Mouse (Mus musculus): ENCODE results near the gene Reln.

The Reln gene

DNA sequence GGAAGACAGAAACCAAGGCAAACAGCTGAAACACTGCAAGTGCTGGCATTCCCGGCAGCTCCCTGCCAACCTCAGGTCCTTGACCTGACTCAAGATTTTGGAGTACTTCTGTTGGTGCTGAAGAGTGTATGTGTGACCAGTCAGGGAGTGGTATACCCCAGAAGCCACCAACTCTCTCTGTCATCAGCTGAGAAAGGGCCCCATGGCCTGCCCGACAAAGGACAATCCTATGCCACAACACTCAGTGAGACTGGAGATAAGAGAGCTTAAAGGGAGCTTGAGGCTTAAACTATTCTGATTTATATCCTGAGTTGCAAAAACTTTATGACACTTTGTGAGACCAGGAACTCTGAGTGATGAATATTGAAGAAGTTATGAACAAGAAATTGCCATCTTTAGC is 407.9 kb downstream of the Reln start:
- peak in 1 of 2 experiments; percentile 55 for DNase-seq (ENCODE audit: inconsistent age in 2 of 2, low spot score in 1 of 2)

DNA sequence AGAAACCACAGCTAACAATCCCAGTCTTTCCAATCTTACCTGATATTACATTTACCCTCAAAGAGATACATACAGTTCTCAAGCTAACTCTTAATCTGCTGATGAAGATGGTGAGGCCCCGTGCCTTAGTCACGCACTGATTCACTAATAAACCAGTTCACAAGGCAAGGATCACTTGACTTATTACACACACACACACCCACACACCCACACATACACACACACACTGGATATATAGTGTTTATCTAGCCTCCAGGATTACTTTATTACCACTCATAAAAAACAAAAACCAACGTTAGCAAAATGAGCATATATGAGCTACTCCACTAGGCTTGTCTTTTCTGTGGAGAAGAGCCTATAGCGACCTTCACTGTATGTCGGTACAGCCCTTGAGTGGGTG is 408.4 kb downstream of the Reln start:
- no peak for DNase-seq (ENCODE audit: inconsistent age in 2 of 2, low spot score in 1 of 2)

DNA sequence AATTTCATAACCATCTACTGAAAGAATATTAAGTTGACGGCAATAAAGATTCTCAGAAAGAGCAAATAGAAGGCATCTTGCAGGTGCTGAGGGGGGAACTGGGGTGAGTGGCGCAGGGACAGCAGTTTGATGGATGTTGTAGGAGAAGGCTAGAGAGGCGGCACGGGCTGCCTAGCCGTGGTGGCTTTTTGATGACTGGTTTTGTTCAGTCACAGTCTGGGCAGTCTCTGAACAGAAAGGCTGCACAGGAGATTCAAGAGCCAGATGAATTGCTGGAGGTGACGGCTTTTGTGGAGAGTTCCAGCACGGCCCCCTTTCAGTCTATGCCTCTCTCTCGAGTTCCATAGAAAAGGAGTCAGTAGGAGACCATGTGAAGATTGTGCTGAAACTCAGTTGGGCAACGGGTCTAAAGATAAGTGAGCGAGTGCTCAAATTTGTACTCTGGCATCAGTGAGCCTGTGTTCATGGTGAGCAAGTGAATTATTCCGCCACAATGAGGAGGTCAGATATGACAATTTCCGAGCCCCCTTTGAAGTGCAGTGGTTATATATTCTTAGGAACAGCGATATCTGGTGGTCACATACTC is 409.6 kb downstream of the Reln start:
- no peak for DNase-seq (ENCODE audit: inconsistent age in 2 of 2, low spot score in 1 of 2)

DNA sequence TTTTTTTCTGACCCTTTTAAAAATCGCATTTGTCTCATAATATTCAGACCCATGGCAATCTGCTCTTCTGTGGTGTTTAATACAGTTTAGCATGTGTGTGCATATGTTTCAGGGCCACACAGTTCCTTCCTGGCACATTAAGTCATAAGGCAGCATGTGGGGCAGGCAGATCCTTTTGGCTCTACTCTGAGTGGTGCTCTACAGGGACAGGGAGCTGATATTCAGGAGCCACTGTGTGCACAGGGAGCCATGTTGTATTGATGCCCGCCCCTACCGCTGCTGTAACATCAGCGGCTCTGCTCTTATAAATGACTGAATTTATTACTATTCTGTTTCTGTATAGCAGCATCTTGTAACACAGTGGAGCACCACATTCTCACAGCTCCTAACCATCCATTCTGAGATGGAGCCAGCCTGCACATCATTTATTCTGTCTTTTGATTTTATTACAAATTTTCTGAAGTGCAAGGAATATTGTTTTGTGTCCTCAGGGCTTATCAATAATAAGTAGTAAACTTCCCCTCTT is 410.3 kb downstream of the Reln start:
- no peak for DNase-seq (ENCODE audit: inconsistent age in 2 of 2, low spot score in 1 of 2)

DNA sequence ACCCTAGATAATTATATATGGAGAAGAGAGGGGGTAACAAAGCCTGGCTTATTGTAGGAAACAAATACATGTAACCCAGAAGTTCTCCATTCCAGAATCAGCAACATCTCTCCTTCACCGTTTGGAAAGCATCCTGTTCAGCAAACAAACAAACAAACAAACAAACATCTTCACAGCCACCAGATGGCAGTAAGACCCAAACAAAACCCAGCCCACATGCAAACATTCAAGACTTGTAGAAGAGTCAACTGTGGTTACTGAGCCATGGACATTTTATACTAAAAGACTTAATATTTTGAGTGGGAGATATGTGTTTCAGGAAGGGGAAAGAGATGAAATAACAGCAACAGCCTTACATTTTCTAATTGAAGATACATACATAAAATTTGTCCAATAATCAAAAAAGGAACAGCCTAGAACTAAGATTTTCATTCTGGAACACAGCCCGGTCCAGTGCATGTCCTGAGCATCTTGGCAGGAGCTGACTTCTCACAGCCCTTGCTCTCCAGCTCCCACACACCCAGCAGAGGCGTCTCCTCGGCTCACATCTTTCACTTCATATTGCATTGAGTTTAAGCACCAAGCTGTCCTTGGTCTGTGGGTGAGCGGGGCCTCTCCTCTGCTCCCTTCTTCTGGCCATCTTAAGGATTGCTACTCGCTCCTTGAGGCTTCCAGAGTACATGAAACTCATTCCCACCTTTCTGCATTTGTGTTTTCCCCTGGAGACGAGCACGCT is 411.0 kb downstream of the Reln start:
- peak in 1 of 2 experiments; percentile 55 for DNase-seq (ENCODE audit: inconsistent age in 2 of 2, low spot score in 1 of 2)

DNA sequence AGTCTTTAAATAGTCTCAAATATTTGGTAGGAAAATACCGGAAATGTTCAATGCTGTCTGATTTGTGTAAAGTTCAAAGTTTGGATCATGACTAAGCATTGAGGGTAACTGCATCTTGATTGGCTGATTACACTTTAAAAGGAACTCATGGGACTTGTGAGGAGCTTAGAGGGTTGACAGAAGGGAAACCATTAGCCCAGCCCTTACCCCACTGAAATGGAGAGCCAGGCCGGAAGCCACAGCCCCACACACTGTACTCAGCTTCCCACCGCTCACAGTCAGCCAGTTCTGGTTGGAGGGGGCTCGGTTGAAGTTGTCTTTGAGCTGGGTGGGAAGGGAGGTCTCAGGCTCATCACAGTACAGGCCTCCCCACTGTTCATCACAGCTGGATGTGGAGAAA is 413.4 kb downstream of the Reln start:
- no peak for DNase-seq (ENCODE audit: inconsistent age in 2 of 2, low spot score in 1 of 2)

DNA sequence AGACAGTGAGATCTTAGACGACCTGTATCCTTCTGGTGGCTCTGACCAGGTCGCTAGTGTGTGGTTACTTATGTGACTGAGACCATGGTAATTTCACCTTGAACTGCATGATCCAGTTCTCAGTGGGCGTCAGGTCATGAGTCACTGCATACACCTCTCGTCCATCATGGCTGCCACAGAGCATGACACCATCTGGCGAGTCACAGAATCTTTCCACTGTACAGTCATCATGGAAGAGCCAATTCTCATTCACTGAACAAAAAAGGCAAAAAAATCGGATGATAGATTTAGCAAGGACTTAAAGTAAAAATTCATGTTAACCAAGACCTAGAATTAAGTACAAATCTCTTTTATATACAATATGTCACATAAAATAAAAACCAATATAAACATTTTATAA is 424.2 kb downstream of the Reln start:
- DNase-seq (ENCODE audit: inconsistent age in 2 of 2, low spot score in 1 of 2) = peak; percentile 54 to 79

DNA sequence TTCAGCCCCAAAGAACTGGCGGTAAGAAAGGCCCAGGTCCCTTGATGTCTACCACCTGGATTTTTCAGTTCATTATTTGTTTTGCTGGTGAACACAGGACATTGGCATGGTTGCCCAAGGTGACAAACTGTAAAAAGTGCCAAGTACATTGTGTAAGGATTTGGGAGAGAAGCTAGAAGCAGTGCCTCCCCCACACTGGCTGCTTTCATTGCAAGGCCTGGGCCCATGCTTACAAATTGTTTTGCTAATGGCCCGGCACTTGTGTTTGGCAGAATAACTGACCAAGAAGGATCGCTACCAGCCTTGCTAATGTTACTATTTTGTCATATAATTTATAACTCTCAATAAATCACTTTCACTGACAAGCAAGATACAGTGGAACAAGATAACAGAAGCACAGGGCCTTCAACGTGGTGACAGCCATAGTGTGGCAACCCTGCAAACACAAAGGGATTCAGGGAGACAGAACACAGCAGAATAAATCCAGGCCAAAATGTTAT is 425.2 kb downstream of the Reln start:
- DNase-seq (ENCODE audit: inconsistent age in 2 of 2, low spot score in 1 of 2) = peak; percentile 52 to 87

DNA sequence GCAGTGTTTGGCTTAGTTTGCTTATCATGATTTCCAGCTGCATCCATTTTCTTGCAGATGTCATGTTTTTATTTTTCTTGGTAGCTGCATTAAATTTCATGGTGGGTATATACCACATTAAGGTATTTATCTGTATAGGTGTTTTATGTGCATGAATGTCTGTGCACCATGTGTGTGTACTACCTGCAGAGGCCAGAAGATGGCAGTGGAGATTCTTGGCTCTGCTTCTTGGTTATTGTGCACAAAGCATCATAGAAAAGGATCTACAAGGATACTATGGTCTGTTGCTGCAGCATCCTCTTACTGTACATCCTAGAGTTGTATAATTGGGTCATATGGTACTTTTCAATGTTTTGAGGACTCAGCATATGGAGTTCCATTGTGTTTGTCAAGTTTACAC is 428.5 kb downstream of the Reln start:
- DNase-seq (ENCODE audit: inconsistent age in 2 of 2, low spot score in 1 of 2) = no peak

DNA sequence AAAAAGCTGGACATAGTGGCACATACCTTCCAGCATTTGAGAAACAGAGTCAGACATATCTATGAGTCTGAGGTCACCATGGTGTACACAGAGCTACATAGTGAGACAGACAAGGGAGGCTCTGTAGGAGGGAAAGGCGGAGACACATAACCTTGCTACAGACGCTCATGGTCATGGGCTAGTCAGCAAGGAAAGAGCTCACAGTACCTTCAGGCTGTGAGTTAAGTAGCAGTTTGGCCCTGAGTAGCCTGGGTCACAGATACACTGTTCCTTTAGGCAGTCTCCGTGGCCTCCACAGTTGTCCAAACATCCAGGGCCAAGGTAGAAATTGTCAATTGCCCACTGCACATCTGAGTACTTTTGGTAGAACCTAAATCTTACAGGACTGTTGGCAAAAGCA is 429.7 kb downstream of the Reln start:
- DNase-seq (ENCODE audit: inconsistent age in 2 of 2, low spot score in 1 of 2) = peak; percentile 41 to 81

DNA sequence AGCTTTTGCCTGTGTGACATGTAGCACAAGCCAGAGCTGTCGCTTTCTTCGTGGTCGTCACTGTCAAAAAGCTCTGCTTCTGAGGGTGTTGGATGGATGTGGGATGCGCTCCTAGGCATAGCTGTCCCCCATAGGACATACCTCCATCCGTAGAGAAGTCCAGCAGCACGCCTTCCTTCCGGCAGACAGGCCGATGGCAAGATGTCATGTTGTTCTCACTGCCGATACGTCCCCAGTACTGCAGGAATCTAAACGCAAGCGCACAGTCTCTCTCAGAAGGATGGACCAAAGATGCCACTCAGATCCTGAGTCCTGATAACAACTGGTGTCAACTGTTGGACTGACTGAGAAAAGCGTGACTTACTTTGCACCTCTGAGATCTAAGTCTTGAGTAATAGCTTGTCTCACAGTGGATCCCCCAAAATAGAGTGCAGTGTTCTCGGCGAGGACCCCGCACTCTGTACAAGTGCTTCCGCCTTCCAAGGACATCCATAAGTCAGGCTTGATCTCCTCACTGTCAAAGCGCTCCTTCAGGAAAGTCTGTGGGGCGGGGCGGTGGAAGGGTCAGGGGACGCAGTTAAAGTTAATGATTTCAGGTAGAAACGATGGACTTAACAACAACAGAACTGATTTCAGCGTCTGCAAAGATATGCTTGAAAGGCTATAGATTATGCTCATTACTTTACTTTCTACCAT is 431.5 kb downstream of the Reln start:
- no peak for DNase-seq (ENCODE audit: inconsistent age in 2 of 2, low spot score in 1 of 2)

DNA sequence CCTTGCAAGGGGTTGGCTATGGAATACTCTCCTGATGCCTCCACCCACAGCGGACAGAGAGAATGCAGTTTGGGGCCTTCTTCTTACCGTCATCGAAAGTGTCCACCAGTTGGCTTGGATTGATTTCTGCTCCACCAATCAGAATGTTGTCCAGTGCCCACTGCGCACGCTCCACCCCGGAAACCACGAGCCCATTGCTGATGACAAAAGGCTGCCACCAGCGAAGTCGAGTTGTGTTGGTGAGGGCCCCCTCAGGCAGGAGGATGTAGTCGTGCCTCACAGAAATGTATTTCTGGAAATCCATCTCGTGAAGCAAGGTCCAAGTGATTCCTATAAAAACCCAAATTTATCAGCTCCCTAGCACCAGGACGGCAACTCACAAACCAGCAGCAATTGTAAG is 433.8 kb downstream of the Reln start:
- no peak for DNase-seq (ENCODE audit: inconsistent age in 2 of 2, low spot score in 1 of 2)

DNA sequence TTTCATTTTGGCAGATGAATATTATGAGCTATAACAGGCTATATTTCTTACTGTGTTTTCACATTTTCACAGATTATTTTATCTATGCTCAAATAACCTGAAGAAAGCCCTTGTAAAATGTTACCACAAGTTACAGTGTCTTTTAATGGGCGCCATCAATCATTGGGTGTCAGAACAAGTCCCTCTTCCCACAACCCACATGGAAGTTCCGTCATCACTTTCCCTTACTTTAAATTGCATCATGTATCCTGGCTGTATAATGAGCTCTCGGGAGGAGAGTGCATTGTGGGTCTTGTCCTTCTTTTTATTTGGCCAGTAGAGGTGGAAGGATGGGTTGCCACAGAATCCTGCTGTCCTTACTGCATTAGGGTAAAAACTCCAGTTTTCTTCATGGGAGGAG is 434.8 kb downstream of the Reln start:
- DNase-seq (ENCODE audit: inconsistent age in 2 of 2, low spot score in 1 of 2) = no peak

DNA sequence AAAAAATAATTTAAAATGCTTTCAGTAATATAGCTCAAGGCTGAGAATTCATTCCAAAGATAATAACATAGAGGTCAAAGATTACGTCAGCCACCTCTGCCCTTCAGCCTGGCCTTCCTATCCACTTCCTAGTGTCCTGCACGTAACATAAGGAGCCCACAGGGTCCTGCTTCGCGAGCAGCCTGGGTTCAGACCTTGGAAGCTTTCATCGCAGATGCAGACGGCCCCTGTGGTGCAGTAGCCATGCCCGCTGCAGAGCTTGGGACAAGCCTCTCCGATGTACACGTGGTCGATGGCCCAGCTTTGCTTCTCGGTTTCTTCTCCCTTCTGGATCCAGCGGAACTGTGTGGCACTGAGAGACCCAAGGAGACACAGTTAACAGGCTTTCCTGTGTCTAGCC is 443.1 kb downstream of the Reln start:
- DNase-seq (ENCODE audit: inconsistent age in 2 of 2, low spot score in 1 of 2) = peak; percentile 71 to 92

DNA sequence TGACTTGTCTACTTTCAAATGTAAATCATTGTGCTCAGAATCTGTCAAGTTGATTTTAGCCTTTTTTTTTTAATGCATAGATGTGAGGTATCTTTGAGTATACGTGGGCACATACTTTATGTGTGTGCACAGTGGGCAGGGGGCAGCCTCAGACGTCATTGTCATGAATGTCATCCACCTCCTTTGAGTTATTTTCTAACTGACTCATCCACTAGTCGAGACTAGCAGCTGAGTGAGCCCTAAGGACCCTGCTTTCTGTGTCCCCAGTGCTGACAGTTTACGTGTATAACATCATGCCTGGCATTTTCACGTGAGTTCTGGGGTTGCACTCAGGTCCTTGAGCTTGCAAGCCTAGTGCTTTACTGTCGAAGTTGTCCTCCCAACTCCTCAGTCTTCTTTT is 443.6 kb downstream of the Reln start:
- DNase-seq (ENCODE audit: inconsistent age in 2 of 2, low spot score in 1 of 2) = peak; percentile 35 to 80

DNA sequence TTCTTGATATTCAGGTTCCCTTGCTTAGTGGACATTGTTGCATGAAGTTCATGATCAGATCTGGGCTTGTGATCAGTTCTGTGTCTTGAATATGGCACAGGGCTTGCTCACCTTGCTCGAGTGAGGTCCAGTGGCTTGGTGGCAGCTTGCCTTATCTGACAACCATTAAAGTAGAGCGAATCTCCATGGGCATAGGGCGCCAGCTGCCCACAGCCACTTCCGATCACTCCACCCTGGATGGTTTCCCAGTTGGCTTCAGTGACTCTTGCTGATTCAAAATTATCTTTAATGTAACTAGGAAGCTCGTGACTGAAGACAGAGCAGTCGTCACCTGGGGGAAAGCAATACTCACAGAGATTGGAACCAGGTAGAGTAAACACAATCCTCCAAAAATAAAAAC is 445.6 kb downstream of the Reln start:
- no peak for DNase-seq (ENCODE audit: inconsistent age in 2 of 2, low spot score in 1 of 2)

DNA sequence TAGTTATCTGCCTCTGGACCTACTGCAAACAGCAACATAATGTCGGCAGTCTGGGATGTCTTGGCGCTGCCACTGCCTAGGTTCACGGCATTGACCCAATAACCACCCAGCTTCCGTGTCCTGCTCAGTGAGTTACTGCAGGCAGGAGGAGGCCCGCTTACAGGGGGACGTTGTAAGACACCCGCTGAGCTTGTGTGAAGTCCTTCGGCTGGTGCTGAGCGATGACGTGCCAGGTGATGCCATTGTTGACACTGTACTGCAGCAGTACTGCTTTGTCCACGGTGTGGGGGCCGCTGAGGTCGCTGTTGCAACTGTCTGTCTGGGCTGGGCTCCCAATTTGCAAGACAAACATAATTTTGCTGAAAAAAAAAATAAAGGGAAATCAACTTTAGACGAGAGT is 447.9 kb downstream of the Reln start:
- peak in 1 of 2 experiments; percentile 47 for DNase-seq (ENCODE audit: inconsistent age in 2 of 2, low spot score in 1 of 2)

DNA sequence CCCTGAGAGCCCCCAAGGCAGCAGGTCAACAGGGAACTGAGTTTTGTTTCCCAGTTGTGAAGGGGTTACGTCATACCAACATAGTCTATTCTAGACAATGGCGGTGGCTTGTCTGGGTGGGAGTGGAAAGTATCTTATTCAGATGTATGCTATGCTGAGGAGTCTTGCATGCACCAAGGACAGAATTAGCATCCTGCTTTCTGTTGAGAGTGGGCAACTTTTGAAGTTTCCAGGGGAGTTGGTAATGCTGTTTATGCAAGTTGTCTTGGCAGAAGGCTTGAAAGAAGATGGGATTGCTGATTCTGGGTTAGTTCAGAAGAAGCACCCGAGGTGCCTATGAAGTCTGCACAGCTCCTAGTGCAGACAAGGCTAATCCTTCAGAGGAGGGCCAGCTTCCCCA is 450.3 kb downstream of the Reln start:
- no peak for DNase-seq (ENCODE audit: inconsistent age in 2 of 2, low spot score in 1 of 2)

DNA sequence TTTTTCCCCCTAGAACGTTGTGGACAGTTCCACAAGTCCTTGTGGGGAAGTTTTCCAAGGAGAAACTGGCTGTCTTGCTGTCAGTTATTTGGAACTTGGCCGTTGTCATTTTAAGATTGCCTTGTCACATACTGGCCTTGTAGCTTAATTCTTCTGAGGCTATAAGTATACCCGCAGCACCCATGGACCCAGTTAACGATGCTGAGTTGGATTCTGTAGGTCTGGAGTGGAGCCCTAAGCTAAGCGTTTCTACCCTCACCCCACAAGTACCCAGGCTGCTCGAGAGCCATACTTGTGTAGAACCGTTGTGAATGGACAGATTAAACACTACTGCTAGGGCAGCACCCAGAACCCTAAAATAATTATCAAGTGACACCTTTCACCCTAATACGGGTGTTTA is 477.8 kb downstream of the Reln start:
- DNase-seq (ENCODE audit: inconsistent age in 2 of 2, low spot score in 1 of 2) = no peak

DNA sequence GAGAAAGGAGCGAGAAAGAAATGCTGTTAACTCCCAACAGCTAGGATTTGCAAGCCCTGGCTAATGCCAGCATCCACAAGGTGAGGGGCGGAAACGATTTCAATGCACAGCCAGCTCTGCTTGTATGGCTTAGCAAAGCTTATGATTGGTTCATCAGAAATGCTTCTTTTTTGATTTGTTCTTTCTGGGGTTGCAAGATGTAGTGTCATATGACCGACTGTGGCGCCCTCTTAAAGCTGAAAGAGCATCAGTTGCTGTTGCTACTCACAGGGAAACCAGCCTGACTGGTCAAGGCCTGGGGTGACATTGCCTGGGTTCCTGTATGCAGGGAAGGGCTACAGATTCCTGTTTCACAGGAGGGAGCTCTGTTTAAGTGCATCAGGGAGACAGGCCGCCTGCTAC is 478.2 kb downstream of the Reln start:
- peak in 1 of 2 experiments; percentile 33 for DNase-seq (ENCODE audit: inconsistent age in 2 of 2, low spot score in 1 of 2)

DNA sequence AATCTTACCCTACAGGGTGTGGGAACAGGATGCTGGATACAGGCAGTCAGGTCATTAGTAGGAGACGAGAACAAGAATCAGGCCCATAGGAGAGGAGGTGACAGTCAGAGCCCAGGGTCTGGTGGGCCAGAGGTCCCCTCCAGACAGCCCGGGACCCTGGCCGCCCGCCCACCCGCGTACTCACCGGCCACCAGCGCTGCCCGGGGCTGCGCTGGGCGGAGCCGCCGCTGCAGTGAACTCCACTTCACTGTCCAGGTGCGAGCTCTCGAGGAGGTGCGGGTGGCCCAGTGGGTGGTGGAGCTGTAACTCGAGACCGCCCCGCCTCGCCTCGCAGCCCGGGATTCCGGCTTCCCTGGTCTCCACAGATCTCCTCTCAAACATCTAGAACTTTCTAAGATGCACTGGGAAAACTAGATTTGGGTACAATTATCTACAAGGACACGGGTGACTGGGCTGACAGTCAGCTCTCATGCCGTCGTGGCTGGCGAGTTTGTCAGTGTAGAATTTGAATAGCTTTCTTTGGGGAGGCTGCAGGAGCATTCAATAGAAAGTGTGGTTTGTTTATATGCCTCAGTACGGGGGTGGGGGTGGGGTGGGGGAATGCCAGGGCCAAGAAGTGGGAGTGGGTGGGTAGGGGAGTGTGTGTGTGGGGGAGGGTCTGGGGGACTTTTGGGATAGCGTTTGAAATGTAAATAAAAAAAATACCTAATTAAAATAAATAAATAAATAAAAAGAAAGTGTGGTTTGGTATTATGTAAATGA is 479.0 kb downstream of the Reln start, which contains the start of gene Slc26a5:
Gene Slc26a5, minus strand, starts transcription at position 259 of the 762 bp plus-strand sequence.
- DNase-seq (ENCODE audit: inconsistent age in 2 of 2, low spot score in 1 of 2) = peak in 1 of 2 experiments; percentile 27
